Mouse (Mus musculus) ES-Bruce4 (cell line): ENCODE measurements at regions not wholly inside any gene's neighbourhood (a gene's known extent, or its start where the extent isn't known, plus 50 kb on each side); places are given as distances from the start of the nearest gene placed in this dataset.

ENCODE experiments used
- CTCF ChIP-seq: IDR thresholded peaks from one replicate; pipeline ENCODE4 v1.8.1; 2011; ENCODE audit warnings: low read depth, low read length
- POLR2A ChIP-seq: IDR thresholded peaks from one replicate; pipeline ENCODE4 v1.8.1; 2011; ENCODE audit warnings: low read length; ENCODE audit not compliant: insufficient read depth

GRCm38 (mm10) chr2:180396211-180396610 is 59.8 kb upstream of the Slco4a1 start:
- TF ChIP-seq CTCF (no peak), POLR2A (no peak)
